Mouse (Mus musculus): Measurements from ENCODE around the gene Sytl1. TPM values are rescaled to one million over a fixed set of nuclear protein-coding genes. Genes with fewer than 3 reads are reported as not detected.

Gene Sytl1
- total RNA-seq, 2 experiments from 2014 or later, result 0.96 to 1.4 TPM

DNA sequence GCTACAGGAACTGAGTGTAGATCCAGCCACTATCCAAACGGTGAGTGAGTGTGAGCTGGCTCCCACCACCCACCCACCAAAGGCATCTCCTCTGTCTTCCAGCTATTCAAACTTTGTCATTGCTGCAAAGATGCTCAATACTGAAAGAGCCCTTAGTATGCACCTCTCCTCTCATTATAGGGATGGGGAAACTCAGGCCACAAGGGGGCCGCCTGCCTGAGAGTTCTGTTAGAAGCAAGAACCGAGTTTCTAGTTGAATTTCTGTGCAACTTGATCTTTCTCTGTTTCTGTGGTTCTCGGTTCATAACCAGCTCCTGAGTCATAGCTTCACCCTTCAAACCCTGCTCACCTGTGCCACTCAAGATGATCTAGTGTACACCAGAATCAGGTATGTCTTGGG, 10.8 kb downstream of the Sytl1 start:
- ATAC-seq (replicated peaks; ENCODE audit: low FRiP score, poor library complexity, severe bottlenecking), result no peak

DNA sequence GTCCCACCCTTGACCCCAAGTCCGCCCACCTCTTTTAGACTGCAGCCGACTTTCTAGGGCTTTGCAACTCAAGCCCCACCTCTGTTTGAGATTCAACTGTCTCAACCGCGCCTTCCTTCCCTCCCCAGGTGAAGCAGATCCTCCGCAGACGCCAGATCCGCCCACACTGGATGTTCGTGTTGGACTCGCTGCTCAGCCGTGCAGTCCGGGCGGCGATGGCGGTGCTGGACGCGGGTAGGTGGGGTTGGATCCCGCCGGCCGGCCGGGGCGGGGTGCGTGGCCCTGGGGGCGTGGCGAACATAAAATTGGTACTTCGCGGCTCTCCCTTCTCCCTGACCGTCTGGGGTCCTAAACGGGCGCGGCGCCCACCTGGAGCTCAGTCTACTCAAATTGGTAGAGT, 11.7 kb downstream of the Sytl1 start:
- ATAC-seq (replicated peaks; ENCODE audit: low FRiP score, poor library complexity, severe bottlenecking), result no peak

DNA sequence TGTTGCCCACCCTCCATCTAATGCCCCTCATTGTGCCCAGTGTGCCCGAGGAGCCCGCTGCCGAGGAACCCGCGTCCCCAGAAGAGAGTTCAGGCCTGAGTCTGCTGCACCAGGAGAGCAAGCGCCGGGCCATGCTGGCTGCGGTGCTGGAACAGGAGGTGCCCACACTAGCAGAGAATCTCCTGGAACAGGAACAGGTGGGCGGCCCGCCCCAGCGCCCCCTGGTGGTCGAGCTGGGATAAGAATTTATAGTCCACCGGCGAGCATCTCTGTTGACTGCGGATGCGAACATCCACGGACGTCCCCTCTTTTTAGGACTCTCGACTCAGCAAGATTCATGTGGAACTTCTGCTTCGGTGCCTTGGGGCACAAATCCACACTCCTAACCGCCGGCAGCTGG, 12.3 kb downstream of the Sytl1 start:
- peak; percentile 58 for ATAC-seq (replicated peaks; ENCODE audit: low FRiP score, poor library complexity, severe bottlenecking)

DNA sequence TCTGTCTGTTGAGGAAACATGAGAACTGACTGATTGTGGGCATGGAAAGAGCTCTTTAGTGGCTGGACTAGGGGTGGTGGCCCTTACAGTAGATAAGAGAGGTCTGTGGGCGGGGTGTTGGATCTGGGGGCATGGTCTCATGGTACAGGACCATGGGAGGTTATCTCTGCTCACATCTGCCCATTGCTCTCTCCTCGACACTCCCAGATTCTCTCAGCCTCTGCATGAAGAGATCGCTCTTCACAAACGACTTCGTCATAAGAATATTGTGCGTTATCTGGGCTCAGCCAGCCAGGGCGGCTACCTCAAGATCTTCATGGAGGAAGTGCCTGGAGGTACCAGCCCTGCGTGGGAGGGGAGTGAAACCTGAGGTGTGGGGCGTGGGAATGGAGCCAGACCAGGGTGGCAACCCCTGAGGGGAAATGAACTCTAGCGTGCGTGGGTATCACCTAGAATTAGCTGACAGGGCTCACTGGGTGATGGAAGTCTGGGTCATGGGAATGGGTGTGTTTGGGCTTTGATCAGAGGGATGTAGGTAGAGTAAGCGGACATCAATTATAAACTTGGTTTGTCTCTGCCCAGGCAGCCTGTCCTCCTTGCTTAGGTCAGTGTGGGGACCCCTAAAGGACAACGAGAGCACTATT, 15.0 kb downstream of the Sytl1 start:
- peak; percentile 64 for ATAC-seq (replicated peaks; ENCODE audit: low FRiP score, poor library complexity, severe bottlenecking)

DNA sequence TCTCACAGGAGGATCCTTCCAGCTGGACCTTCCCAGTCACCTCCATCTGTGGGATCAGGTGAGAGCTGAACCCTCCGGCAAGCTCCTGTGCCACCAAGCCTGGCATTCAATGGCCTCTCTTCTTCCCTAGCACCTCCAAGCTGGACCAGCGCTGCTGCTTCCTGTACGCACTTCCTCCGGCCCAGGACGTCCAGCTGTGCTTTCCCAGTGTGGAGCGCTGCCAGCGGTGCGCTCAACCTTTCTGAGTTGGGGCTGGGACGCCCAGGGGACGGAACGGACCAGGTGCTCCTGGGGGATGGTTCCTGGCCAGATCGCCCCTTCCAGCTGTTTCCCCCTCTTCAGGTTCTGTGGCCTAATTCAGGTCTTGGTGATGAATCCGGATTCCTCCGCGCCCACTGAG, 15.8 kb downstream of the Sytl1 start:
- ATAC-seq (replicated peaks; ENCODE audit: low FRiP score, poor library complexity, severe bottlenecking), result no peak

DNA sequence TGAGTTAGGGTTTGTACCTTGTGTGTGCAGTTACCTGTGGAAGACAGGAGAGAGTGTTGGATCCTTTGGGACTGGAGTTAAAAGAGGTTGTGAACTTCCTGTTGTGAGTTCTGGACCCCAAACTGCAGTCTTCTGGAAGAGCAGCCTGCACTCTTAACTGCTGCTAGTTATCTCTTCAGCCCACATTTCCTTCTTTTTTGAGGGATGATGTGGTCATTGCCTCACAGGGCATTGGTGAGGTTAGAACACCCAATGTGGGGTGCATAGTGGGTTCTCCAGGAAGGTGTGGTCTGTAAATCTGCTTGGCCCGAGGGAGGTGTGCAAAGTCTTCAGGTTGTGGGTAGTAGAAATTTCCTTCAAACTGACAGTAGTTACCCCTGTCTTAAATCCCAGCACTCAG, 18.6 kb downstream of the Sytl1 start:
- ATAC-seq (replicated peaks; ENCODE audit: low FRiP score, poor library complexity, severe bottlenecking), result no peak

DNA sequence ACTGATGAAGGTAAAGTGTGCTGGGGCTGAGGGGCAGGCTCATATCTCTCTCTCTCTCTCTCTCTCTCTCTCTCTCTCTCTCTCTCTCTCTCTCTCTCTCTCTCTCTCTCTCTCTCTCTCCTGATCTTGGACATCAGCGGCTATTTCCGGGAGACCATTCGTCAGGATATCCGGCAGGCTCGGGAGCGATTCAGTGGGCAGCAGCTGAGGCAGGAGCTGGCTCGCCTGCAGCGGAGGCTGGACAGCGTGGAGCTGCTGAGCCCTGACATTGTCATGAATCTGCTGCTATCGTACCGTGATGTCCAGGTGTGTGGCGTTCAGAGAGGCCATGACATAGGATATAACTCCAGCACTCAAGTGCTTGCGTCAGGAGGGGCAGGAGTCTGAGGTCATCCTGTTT, 19.4 kb downstream of the Sytl1 start:
- ATAC-seq (replicated peaks; ENCODE audit: low FRiP score, poor library complexity, severe bottlenecking), result no peak

DNA sequence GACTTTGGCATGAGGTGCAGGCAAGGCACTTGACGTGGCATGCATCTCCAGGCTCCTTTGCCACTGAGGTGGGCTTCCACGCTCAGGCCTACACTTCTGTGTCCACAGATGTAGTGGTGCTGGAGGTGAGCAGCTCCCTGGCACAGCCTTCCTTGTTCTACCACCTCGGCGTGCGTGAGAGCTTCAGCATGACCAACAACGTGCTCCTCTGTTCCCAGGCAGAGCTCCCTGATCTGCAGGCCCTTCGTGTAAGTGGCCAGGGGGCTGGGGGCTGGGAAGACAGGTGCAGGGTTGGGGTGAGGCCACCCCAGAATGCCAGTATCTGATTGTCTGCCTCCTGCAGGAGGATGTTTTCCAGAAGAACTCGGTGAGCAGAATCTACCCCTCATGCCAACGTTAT, 20.2 kb downstream of the Sytl1 start:
- no peak for ATAC-seq (replicated peaks; ENCODE audit: low FRiP score, poor library complexity, severe bottlenecking)

DNA sequence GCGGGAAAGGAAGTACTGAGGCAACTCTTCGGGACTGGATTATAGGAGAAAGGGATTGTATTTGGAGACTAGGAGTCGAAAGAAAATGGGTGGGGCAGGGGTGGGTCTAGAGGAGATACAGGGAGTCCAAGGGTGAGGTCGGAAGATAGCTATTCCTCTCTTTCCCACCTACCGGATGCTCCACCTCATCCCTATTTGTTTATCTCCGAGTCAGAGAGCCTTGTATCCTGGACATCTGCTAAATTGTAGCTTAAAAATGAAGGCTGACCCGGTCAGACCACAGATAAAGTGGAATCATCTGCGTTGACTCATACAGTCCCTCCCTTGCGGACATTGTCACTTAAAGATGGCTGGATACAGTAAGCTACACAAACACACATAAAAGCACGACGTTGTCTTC, 21.0 kb downstream of the Sytl1 start:
- ATAC-seq (replicated peaks; ENCODE audit: low FRiP score, poor library complexity, severe bottlenecking), result no peak

DNA sequence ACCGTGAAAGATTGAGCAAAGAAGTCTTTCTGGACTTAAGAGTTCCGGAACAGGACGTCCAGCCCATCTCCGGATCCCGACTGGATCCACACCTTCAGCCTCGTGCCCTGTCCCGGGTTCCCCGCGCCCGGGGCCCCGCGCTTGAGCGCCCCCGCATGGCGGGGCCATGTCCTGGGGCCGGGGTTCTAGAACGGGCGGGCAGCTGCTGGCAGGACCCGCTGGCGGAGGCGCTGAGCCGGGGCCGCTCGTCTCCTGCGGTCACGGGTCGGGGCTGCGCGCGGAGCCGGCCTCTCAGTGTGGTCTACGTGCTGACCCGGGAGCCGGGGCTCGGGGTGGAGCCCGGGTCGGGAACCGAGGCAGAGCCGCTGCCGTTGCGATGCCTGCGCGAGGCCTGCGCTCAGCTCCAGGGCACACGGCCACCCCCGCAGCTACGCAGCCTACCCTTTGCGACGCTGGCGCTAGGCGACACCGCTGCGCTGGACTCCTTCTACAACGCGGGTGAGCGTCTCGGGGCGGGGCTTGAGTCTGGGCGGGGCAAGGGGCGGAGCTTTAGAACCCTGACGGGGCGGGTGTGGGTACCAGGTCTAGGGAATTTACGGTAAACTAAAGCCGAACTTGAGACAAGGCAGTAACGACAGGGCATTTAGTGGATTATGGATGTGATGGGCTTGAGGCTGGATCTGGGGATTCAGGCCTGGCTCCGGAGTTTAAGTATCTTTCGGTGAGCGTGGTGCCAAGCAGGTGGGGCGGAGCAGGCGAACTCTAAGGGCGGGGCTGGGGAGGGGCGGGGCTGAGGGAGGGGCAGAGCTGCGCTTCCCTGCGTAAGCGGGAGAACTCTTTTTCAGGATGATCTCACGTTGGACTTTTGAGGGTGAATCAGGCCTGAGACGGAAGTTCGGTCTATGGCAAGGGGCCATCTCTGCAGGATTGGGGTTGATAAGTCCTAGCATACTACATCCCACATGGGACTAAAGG, 21.7 kb downstream of the Sytl1 start:
- peak; percentile 88 for ATAC-seq (replicated peaks; ENCODE audit: low FRiP score, poor library complexity, severe bottlenecking)

DNA sequence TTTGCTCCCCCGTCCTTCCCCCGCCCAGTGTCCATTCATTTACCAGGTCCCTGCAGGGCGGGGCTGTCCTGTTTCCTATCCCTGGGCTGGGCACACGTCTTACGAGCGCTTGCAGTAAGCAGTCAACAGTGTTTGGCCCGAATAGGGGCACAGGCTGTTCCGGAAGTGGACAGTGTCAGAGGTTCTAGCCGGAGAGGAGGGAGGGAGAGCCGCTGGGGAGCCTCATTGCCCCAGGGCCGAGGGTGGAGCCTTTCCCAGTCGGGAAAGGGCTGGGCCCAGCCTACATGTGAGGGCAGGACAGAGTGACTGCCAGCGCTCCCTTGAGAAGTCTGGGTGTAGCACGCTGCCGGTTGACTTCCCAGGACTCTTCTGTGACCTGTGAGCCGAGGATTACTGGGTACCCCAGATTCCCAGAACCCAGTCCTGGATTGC, 22.4 kb downstream of the Sytl1 start, which contains the start of gene Map3k6:
TSS of gene Map3k6 (plus strand) at position 329 of the 432 bp plus-strand sequence.
- ATAC-seq (replicated peaks; ENCODE audit: low FRiP score, poor library complexity, severe bottlenecking), result peak; percentile 44

DNA sequence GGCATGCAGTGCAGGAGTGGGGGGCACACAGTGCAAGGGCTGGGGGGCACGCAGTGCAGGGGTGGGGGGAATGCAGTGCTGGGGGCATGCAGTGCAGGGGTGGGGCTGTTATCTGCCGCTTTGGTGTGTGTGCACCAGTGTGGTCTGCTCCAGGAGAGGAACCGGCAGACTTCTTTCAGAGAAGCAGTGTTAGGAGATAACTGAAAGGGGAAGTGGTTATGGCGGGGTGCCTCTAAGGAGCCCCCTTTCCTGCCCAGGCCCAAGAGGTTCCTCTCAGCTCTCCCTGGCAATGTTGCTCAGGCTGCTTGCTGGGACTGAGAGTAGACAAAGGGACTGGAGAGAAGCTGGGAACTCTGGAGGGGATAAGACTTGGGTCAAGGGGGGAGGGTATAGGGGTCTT, 25.0 kb downstream of the Sytl1 start:
- no peak for ATAC-seq (replicated peaks; ENCODE audit: low FRiP score, poor library complexity, severe bottlenecking)

DNA sequence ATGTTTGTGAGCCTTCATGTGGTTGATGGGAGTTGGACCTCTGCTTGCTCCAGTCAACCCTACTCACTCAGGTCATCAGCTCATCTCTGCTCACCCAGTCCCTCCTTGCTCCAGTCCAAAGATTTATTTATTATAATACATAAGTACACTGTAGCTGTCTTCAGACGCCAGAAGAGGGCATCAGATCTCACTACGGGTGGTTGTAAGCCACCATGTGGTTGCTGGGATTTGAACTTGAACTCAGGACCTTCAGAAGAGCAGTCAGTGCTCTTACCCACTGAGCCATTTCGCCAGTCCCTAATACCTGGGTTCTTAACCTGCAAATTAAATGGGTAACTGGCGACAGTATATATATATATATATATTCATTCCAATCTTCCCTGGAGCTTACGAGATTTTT, 27.5 kb downstream of the Sytl1 start:
- ATAC-seq (replicated peaks; ENCODE audit: low FRiP score, poor library complexity, severe bottlenecking), result no peak

DNA sequence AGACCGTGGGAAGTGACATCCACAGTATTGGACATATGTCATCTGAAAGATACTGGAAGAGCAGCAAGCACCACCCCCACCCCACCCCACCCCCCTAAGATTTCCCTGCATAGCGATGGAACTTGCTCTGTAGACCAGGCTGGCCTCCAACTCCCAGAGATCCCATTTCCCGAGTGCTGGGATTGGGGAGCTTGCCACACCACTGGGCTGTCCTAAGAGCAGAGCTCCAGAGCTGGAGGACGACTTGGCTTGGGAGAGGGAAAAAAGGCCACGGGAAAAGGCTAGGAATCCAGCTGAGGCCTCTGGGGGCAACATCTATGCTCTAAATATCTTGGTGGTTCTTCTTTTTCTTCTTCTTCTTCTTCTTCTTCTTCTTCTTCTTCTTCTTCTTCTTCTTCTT, 28.1 kb downstream of the Sytl1 start:
- ATAC-seq (replicated peaks; ENCODE audit: low FRiP score, poor library complexity, severe bottlenecking), result no peak

DNA sequence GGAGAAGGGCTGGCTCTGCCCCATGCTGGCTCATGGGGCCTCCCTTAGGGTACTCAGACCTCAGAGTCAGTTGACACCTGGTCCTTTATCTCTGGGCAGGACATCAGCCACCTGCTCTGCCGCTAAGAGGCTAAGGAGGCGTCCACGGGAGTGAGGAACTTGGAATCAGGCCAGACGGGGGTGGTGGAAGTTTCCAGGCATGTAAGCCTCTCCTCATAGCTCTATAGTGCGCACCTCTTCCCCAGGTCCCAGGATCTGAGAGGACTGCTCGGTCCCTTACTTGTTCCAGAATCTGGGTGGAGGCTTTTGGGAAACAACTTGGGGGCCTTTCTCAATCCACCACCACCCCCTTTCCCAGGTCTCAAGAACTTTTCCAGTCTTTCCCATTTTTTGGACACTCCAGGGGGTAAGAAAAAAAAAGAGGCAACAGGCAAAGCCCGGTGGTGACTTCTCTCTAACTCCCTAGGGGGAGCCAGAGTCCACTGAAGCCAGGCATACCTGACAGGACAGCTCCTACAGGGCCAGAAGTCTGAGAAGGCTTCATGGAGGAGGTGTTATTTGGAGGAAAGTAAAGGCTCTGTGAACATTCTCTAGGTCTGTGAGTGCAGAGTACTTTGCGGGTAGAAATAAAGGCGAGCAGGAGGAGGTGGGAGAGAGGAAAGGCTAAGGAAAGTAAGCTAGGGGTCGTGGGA, 29.5 kb downstream of the Sytl1 start:
- no peak for ATAC-seq (replicated peaks; ENCODE audit: low FRiP score, poor library complexity, severe bottlenecking)

DNA sequence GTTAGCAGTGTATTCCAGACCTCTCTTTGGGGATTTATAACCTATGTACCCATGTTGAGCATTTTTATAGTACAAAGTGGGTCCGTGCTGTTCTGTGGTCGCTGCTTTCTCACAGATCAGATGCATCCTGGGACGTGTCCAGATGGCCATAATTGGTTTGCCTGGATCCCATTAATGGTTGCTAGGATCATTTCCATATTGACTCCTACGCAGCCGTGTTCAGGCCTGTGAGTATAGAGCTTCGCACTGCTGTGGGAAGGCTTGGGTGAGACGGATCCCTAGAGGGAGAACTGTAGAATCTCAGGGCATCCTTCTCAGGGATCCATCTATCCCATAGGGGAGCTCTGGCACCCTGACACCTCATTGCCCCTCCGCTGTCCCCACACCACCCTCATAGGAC, 33.3 kb downstream of the Sytl1 start:
- ATAC-seq (replicated peaks; ENCODE audit: low FRiP score, poor library complexity, severe bottlenecking), result no peak

DNA sequence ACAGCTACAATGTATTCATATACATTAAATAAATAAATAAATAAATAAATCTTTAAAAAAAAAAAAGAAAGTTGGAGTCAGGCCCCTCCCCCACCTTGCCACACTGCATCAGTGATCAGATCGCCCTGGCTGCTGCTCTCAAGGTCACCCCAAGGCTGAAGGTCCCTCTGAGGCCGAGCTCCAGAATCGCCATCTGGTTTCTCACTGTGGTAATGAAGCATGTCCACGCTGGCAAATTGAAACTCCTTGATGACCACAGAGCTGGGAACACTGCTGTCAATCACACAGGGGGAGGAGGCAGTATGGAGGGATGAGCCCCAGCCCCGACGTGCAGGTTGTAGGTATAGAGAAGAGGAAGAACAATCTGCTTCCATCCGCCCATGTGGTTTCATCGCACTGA, 35.3 kb downstream of the Sytl1 start:
- no peak for ATAC-seq (replicated peaks; ENCODE audit: low FRiP score, poor library complexity, severe bottlenecking)

DNA sequence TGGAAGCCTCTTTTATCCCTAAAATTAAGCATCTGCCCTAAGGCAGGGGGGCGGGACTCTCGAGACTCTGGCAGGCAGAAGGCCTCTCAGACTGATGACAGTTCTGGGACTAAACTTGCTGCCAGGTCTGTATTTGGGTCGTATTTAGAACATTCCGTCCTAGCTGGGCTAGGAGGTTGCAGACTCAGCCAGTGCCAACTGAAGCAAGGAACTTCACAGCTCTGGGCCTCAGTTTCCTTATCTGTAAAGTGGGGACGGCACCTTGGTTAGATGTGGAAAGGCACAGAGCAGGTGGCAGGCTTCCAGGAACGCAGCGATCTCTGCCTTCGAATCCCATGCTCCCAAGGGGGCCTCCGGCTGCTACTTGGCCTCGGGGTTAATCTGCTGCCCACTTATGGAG, 36.8 kb downstream of the Sytl1 start:
- no peak for ATAC-seq (replicated peaks; ENCODE audit: low FRiP score, poor library complexity, severe bottlenecking)

DNA sequence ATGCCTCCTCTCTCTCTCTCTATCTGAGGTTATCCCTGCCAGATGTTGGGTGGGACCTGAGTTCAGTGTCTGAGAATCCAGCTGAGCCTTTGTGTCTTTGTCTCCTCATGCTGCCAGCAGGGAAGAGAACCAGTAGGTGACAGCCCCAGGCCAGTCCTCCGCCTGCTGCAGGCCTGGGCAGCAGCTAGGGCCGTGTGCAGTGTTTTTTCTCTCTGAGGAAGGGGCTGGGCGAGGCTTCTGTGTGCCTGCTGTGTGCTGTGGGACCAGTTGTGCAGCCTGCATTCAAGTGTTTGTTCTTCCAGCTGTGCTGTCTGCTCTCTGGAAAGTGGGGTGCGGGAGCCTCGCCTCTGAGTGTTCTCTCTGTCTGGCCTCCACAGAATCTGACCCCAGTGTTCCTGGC, 39.0 kb downstream of the Sytl1 start:
- ATAC-seq (replicated peaks; ENCODE audit: low FRiP score, poor library complexity, severe bottlenecking), result no peak

DNA sequence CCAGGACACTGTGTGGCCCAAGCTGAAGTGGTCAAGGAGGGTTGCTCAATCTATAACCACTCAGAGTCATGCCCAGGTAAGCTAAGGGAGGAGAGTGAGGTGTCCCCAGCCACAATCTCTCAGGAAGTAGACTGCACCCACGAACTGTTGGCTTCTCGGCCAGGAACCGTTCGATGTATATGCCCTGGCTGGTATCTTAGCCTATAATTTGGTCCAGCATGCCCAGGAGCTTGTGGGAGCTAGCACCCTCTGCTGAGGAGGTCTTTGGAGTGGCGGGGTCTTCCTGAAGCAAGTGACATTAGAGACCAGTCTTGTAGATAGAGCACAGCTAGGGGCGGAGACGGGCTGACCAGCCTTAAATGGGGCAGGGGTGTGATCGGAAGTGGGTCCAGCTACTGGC, 41.2 kb downstream of the Sytl1 start:
- ATAC-seq (replicated peaks; ENCODE audit: low FRiP score, poor library complexity, severe bottlenecking), result no peak

DNA sequence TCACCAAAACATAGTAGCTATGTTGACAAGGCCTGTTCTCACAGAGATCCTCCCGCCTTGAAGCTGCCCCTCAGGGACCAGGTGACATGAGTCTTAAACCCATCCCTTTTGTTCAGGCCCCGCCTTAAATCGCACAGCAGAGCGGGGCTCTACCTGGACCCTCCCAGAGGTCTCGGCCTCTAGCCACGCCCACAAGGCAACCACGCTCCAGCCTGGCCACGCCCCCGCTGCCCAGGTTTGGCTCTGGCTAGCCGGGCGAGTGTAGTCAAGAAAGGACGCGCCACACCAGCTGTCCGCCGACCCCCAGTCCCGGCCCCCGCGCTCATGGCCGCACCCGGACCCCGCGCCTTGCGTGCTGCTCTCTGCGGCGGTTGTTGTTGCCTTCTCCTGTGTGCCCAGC, 42.3 kb downstream of the Sytl1 start:
- ATAC-seq (replicated peaks; ENCODE audit: low FRiP score, poor library complexity, severe bottlenecking), result no peak
